Mouse (Mus musculus) gastrocnemius, adult 8-10 months (tissue): Measurements from ENCODE around the gene Rpl27. TPM values are rescaled to one million over a fixed set of nuclear protein-coding genes. Genes with fewer than 3 reads are reported as not detected.

ENCODE experiments used
- microRNA-seq: library from miRNA; unstranded; fragments of <30 nt; microRNA quantifications from one replicate; pipeline ENCODE4 v1.2.0, GENCODE M21; 2022
- total RNA-seq, 4 experiments: library from RNA; stranded (reverse); gene quantifications; 2 replicates each; pipeline ENCODE4 v1.2.4; 2022

Rpl27 gene
- total RNA-seq, 4 experiments from 2014 or later, result 20.8 to 47.8 (median 31.7) TPM

Small RNA genes within 50 kb of the gene (microRNA-seq; reads per million reads assigned to microRNA genes)
- 4.2 reads per million for gene Mir6929

Other genes starting within 250 kb of the Rpl27 start
- 10 to 100 TPM; 24.3 to 31.0 (median 26.2) TPM for gene Ezh1, start 215.8 kb upstream of the Rpl27 start, total RNA-seq
- 10 to 100 TPM; 19.3 to 28.6 (median 25.4) TPM for gene Ramp2, start 196.3 kb upstream of the Rpl27 start, total RNA-seq
- gene Vps25, start 188.6 kb upstream of the Rpl27 start, total RNA-seq, result 10 to 100 TPM; 44.9 to 48.1 (median 47.2) TPM
- gene Wnk4, start 181.7 kb upstream of the Rpl27 start, total RNA-seq, result under 1 TPM in 3 of 4 experiments, not detected in 1; 0.12 to 0.49 (median 0.32) TPM
- under 1 TPM in 3 of 4 experiments, not detected in 1; 0.29 to 0.53 (median 0.34) TPM for gene Cntd1, start 163.3 kb upstream of the Rpl27 start, total RNA-seq
- 10 to 100 TPM; 71.9 to 80.9 (median 76.5) TPM for gene Coa3, start 163.2 kb upstream of the Rpl27 start, total RNA-seq
- 100 to 1,000 TPM in 2 of 4 experiments, 10 to 100 TPM in 2; 86.0 to 113 (median 101) TPM for gene Becn1, start 140.0 kb upstream of the Rpl27 start, total RNA-seq
- 10 to 100 TPM; 59.5 to 80.8 (median 69.4) TPM for gene Psme3, start 126.1 kb upstream of the Rpl27 start, total RNA-seq
- 1 to 10 TPM in 1 of 4 experiments, under 1 TPM in 3; 0.46 to 1.1 (median 0.59) TPM for gene Aoc2, start 117.2 kb upstream of the Rpl27 start, total RNA-seq
- 10 to 100 TPM in 1 of 4 experiments, 1 to 10 TPM in 3; 2.0 to 11.5 (median 5.1) TPM for gene Aoc3, start 111.7 kb upstream of the Rpl27 start, total RNA-seq
- under 1 TPM in 1 of 4 experiments, not detected in 3; 0.16 TPM for gene G6pc, start 74.7 kb upstream of the Rpl27 start, total RNA-seq
- gene Aarsd1, start 24.7 kb upstream of the Rpl27 start, total RNA-seq, result 10 to 100 TPM; 17.4 to 25.9 (median 25.2) TPM
- 10 to 100 TPM in 2 of 4 experiments, 1 to 10 TPM in 2; 4.4 to 13.0 (median 8.2) TPM for gene Gm27029, start 17.5 kb upstream of the Rpl27 start, total RNA-seq
- gene Rundc1, start 17.2 kb upstream of the Rpl27 start, total RNA-seq, result 1 to 10 TPM; 7.7 to 8.5 (median 7.9) TPM
- gene Ptges3l, start 17.0 kb upstream of the Rpl27 start, total RNA-seq, result 10 to 100 TPM; 82.1 to 86.1 (median 84.0) TPM
- gene Ifi35, start 6.1 kb downstream of the Rpl27 start, total RNA-seq, result 1 to 10 TPM; 7.4 to 9.7 (median 8.7) TPM
- gene Rnd2, start 22.7 kb downstream of the Rpl27 start, total RNA-seq, result 1 to 10 TPM; 2.4 to 3.9 (median 3.5) TPM
- 10 to 100 TPM in 2 of 4 experiments, 1 to 10 TPM in 2; 7.9 to 14.0 (median 9.8) TPM for gene Vat1, start 23.9 kb downstream of the Rpl27 start, total RNA-seq
- gene Brca1, start 109.7 kb downstream of the Rpl27 start, total RNA-seq, result under 1 TPM in 2 of 4 experiments, not detected in 2; 0.07 to 0.11 TPM
- gene Nbr1, start 109.9 kb downstream of the Rpl27 start, total RNA-seq, result 10 to 100 TPM; 61.4 to 66.8 (median 65.4) TPM
- gene Tmem106a, start 139.9 kb downstream of the Rpl27 start, total RNA-seq, result 1 to 10 TPM in 2 of 4 experiments, under 1 TPM in 2; 0.61 to 1.8 (median 1.0) TPM
- gene Gm11634, start 157.0 kb downstream of the Rpl27 start, total RNA-seq, result not detected
- gene Rdm1, start 184.9 kb downstream of the Rpl27 start, total RNA-seq, result 10 to 100 TPM; 29.7 to 40.5 (median 33.7) TPM
- 10 to 100 TPM in 1 of 4 experiments, 1 to 10 TPM in 3; 4.6 to 10.2 (median 5.7) TPM for gene Arl4d, start 223.2 kb downstream of the Rpl27 start, total RNA-seq